Mouse (Mus musculus) midbrain, embryonic 14.5 days (tissue): ENCODE results near the gene Shisa5. TPM values are rescaled to one million over a fixed set of nuclear protein-coding genes. Genes with fewer than 3 reads are reported as not detected.

Experiments used
- ATAC-seq: fragments of 200-750 bp; cut with Nextera tagmentation; 2 replicates; pipeline ENCODE4 v1.8.0; 2017; ENCODE audit warnings: moderate number of reproducible peaks, moderate library complexity; ENCODE audit not compliant: low FRiP score, low TSS enrichment
- DNase-seq: peaks from one replicate; pipeline ENCODE4 v3.0.0-alpha.2; 2015
- H3K27ac ChIP-seq: fragments of 300-500 bp; sonication (generic); replicated peaks from 2 replicates; pipeline ENCODE4 v1.5.1; 2014; ENCODE audit warnings: mild to moderate bottlenecking, low read depth, low read length, moderate library complexity
- H3K27me3 ChIP-seq: fragments of 300-500 bp; sonication (generic); 2 replicates; pipeline ENCODE4 v1.6.1; 2014; ENCODE audit warnings: low read length, control low read depth, mixed read lengths; ENCODE audit not compliant: control insufficient read depth, insufficient read depth
- H3K36me3 ChIP-seq: fragments of 300-500 bp; sonication (generic); 2 replicates; pipeline ENCODE4 v1.6.1; 2014; ENCODE audit warnings: low read length, control low read depth; ENCODE audit not compliant: control insufficient read depth, insufficient read depth
- H3K4me1 ChIP-seq: fragments of 300-500 bp; sonication (generic); 2 replicates; pipeline ENCODE4 v1.6.1; 2014; ENCODE audit warnings: mild to moderate bottlenecking, antibody characterized with exemption, low read length, control low read depth; ENCODE audit not compliant: control insufficient read depth, insufficient read depth
- H3K4me2 ChIP-seq: fragments of 300-500 bp; sonication (generic); 2 replicates; pipeline ENCODE4 v1.6.1; 2014; ENCODE audit warnings: mild to moderate bottlenecking, low read length, moderate library complexity
- H3K4me3 ChIP-seq: fragments of 300-500 bp; sonication (generic); replicated peaks from 2 replicates; pipeline ENCODE4 v1.5.1; 2014; ENCODE audit warnings: low read depth, low read length
- H3K9ac ChIP-seq: fragments of 300-500 bp; sonication (generic); replicated peaks from 2 replicates; pipeline ENCODE4 v1.6.1; 2014; ENCODE audit warnings: mild to moderate bottlenecking, low read length, moderate library complexity
- H3K9me3 ChIP-seq: fragments of 300-500 bp; sonication (generic); 2 replicates; pipeline ENCODE4 v1.6.1; 2016; ENCODE audit warnings: low read length, control low read depth, mixed read lengths; ENCODE audit not compliant: control insufficient read depth
- WGBS: fragments of 180-500 bp; shearing (Covaris S2); extraction: QIAGEN DNeasy Blood & Tissue Kit; methylation state at CpG from one replicate; pipeline ENCODE4 v1.1.7; 2014; 5-methylcytosine and 5-hydroxymethylcytosine counted together
- polyA plus RNA-seq: library from polyadenylated mRNA; unstranded; fragments of >200 nt; fragmentation: Nextera tagmentation; extraction: Ambion mirVana; gene quantifications from 2 replicates; pipeline ENCODE4 v1.2.1, GENCODE M21; 2014

The Shisa5 gene
- polyA plus RNA-seq, 1 experiment from 2014 or later = 49.1 TPM

GRCm38 (mm10) chr9:108998287-108999166 lies 39.8 kb upstream of the Shisa5 start:
- WGBS = 76% methylated on average over 19 of the region's 19 CpGs
- Histone ChIP-seq H3K9ac (no peak overlapping the region), H3K36me3 (peaks cover 7% of the 10 kb centered on the region; the same call in 1 of the 2 replicates), H3K4me2 (no peak overlapping the region), H3K4me3 (no peak overlapping the region), H3K27ac (0 out of 2 replicates have a peak overlapping the region, but pooled peaks have one; percentile 5), H3K9me3 (no peaks in the 10 kb centered on the region), H3K27me3 (no peaks in the 10 kb centered on the region), H3K4me1 (0 out of 2 replicates have a peak, but pooled peaks cover 3% of the 10 kb centered on the region)
- no peak for ATAC-seq
- DNase-seq = peak; percentile 9

GRCm38 (mm10) chr9:108999167-108999526 lies 39.2 kb upstream of the Shisa5 start:
- Histone ChIP-seq H3K27me3 (no peaks in the 10 kb centered on the region), H3K4me1 (0 out of 2 replicates have a peak, but pooled peaks cover 3% of the 10 kb centered on the region), H3K4me2 (no peak overlapping the region), H3K9ac (no peak overlapping the region), H3K36me3 (peaks cover 7% of the 10 kb centered on the region; the same call in 1 of the 2 replicates), H3K4me3 (no peak overlapping the region), H3K9me3 (no peaks in the 10 kb centered on the region), H3K27ac (no peak overlapping the region)
- ATAC-seq (no peak), DNase-seq (no peak)
- WGBS = 83% methylated on average over 4 of the region's 4 CpGs

- no peak overlapping the region for H3K4me3 ChIP-seq
- no peak overlapping the region for H3K4me2 ChIP-seq
- no peak overlapping the region for H3K9ac ChIP-seq
- no peak overlapping the region for H3K27ac ChIP-seq
- peak; percentile 81 for DNase-seq
- 8% methylated on average over 3 of the region's 3 CpGs for WGBS
- no peaks in the 10 kb centered on the region for H3K27me3 ChIP-seq
- no peak for ATAC-seq
- no peaks in the 10 kb centered on the region for H3K9me3 ChIP-seq
- H3K36me3 ChIP-seq = peaks cover 9% of the 10 kb centered on the region
- no peaks in the 10 kb centered on the region for H3K4me1 ChIP-seq
Observed at GRCm38 (mm10) chr9:109000726-109001125, 37.6 kb upstream of the Shisa5 start.

DNA sequence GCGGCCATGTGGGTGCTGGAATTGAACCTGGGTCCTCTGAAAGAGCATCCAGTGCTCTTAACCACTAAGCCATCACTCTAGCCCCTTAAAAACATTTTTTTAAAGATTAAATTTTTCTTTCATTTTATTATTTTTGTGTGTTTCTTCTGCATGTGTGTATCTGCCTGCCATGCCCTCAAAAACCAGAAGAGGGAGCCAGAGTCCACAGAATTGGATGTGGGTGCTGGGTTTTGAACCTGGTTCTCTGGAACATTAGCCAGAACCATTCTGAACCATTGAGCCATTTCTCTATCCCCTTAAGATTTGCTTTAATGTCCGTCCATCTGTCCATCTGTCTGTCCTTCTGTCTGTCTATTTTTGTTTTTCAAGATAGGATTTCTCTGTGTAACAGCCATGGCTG lies 35.2 kb upstream of the Shisa5 start:
- no peak overlapping the region for H3K27ac ChIP-seq
- H3K27me3 ChIP-seq = no peaks in the 10 kb centered on the region
- peaks cover 29% of the 10 kb centered on the region for H3K36me3 ChIP-seq
- no peak overlapping the region for H3K4me2 ChIP-seq
- no peaks in the 10 kb centered on the region for H3K9me3 ChIP-seq
- H3K4me1 ChIP-seq = no peaks in the 10 kb centered on the region
- no peak overlapping the region for H3K4me3 ChIP-seq
- WGBS = 59% methylated on average over 2 of the region's 2 CpGs
- DNase-seq (peak; percentile 70), ATAC-seq (no peak)
- no peak overlapping the region for H3K9ac ChIP-seq

- no peak overlapping the region; the same call in 1 of the 2 replicates for H3K9ac ChIP-seq
- no peaks in the 10 kb centered on the region for H3K9me3 ChIP-seq
- peaks cover 61% of the 10 kb centered on the region for H3K36me3 ChIP-seq
- no peaks in the 10 kb centered on the region for H3K27me3 ChIP-seq
- 84% methylated on average over 21 of the region's 21 CpGs for WGBS
- ATAC-seq = no peak
- no peaks in the 10 kb centered on the region for H3K4me1 ChIP-seq
- H3K27ac ChIP-seq = no peak overlapping the region
- DNase-seq = no peak
- H3K4me3 ChIP-seq = no peak overlapping the region
- H3K4me2 ChIP-seq = no peak overlapping the region
Observed at GRCm38 (mm10) chr9:109007025-109007780, 31.2 kb upstream of the Shisa5 start.

- H3K4me3 ChIP-seq = no peak overlapping the region
- DNase-seq (no peak), ATAC-seq (no peak)
- H3K4me1 ChIP-seq = no peaks in the 10 kb centered on the region
- no peaks in the 10 kb centered on the region for H3K27me3 ChIP-seq
- WGBS = 84% methylated on average over 9 of the region's 9 CpGs
- H3K9ac ChIP-seq = no peak overlapping the region
- H3K36me3 ChIP-seq = peaks cover 59% of the 10 kb centered on the region
- H3K9me3 ChIP-seq = no peaks in the 10 kb centered on the region
- H3K27ac ChIP-seq = no peak overlapping the region
- H3K4me2 ChIP-seq = no peak overlapping the region
Observed at GRCm38 (mm10) chr9:109008081-109008480, 30.3 kb upstream of the Shisa5 start.

- WGBS = 74% methylated on average over 10 of the region's 10 CpGs
- H3K36me3 ChIP-seq = peaks cover 68% of the 10 kb centered on the region
Observed at GRCm38 (mm10) chr9:109008994-109009635, 29.2 kb upstream of the Shisa5 start.

GRCm38 (mm10) chr9:109009636-109010315 lies 28.6 kb upstream of the Shisa5 start:
- ATAC-seq (no peak), DNase-seq (no peak)
- Histone ChIP-seq H3K27ac (no peak overlapping the region), H3K4me1 (no peaks in the 10 kb centered on the region), H3K36me3 (peaks cover 68% of the 10 kb centered on the region), H3K9ac (no peak overlapping the region), H3K9me3 (no peaks in the 10 kb centered on the region), H3K4me3 (no peak overlapping the region), H3K27me3 (no peaks in the 10 kb centered on the region), H3K4me2 (no peak overlapping the region)
- WGBS = 65% methylated on average over 17 of the region's 17 CpGs

More at GRCm38 (mm10) chr9:109008994-109009635, 29.2 kb upstream of the Shisa5 start:
- no peaks in the 10 kb centered on the region for H3K4me1 ChIP-seq
- no peak overlapping the region for H3K4me3 ChIP-seq
- H3K27ac ChIP-seq = no peak overlapping the region
- H3K4me2 ChIP-seq = no peak overlapping the region
- H3K9me3 ChIP-seq = no peaks in the 10 kb centered on the region
- H3K27me3 ChIP-seq = no peaks in the 10 kb centered on the region
- no peak overlapping the region for H3K9ac ChIP-seq
- ATAC-seq (no peak), DNase-seq (no peak)
